Mouse (Mus musculus): Measurements from ENCODE around the gene Nup153. TPM values are rescaled to one million over a fixed set of nuclear protein-coding genes. Genes with fewer than 3 reads are reported as not detected.

The Nup153 gene
- total and polyA plus RNA-seq, 3 experiments, result 24.5 to 37.7 (median 35.5) TPM

- Histone ChIP-seq H3K4me3 (no peak overlapping the region), H3K4me1 (ENCODE audit: control insufficient read depth, insufficient read depth, low read length) (no peaks in the 10 kb centered on the region), H3K27ac (no peak overlapping the region), H3K36me3 (ENCODE audit: control insufficient read depth, insufficient read depth, low read length) (peaks cover 2% of the 10 kb centered on the region; the same call in 1 of the 2 replicates), H3K27me3 (ENCODE audit: control insufficient read depth, insufficient read depth, low read length) (no peaks in the 10 kb centered on the region), H3K9ac (ENCODE audit: low read depth, low read length) (no peak overlapping the region), H3K79me2 (replicated peaks; ENCODE audit: control insufficient read depth, insufficient read depth, low read length) (peaks cover 2% of the 10 kb centered on the region)
- WGBS, result 79% methylated on average over 5 of the region's 5 CpGs
- TF ChIP-seq EP300 (IDR thresholded peaks at IDR 0.05; ENCODE audit: insufficient read depth, low read depth, low read length) (no peak), POLR2A (IDR thresholded peaks at IDR 0.05; ENCODE audit: insufficient read depth, low read depth, low read length) (no peak), CTCF (IDR thresholded peaks at IDR 0.05) (no peak)
- intact Hi-C loops (cut with DNase I), result no loop called here
- no peak for DNase-seq
These were observed 8.8 kb downstream of the Nup153 start for GRCm38 (mm10) chr13:46718893-46719400.

GRCm38 (mm10) chr13:46715976-46716639 lies 11.6 kb downstream of the Nup153 start:
- Histone ChIP-seq H3K9ac (ENCODE audit: low read depth, low read length) (no peak overlapping the region), H3K27me3 (ENCODE audit: control insufficient read depth, insufficient read depth, low read length) (no peaks in the 10 kb centered on the region), H3K4me1 (ENCODE audit: control insufficient read depth, insufficient read depth, low read length) (no peaks in the 10 kb centered on the region), H3K4me3 (no peak overlapping the region), H3K36me3 (ENCODE audit: control insufficient read depth, insufficient read depth, low read length) (peaks cover 8% of the 10 kb centered on the region; the same call in 1 of the 2 replicates), H3K79me2 (replicated peaks; ENCODE audit: control insufficient read depth, insufficient read depth, low read length) (peaks cover 2% of the 10 kb centered on the region), H3K27ac (no peak overlapping the region)
- DNase-seq, result no peak
- intact Hi-C loops (cut with DNase I), result no loop called here
- TF ChIP-seq EP300 (IDR thresholded peaks at IDR 0.05; ENCODE audit: insufficient read depth, low read depth, low read length), result no peak
- TF ChIP-seq CTCF (IDR thresholded peaks at IDR 0.05), result no peak
- TF ChIP-seq POLR2A (IDR thresholded peaks at IDR 0.05; ENCODE audit: insufficient read depth, low read depth, low read length), result no peak
- 54% methylated on average over 3 of the region's 3 CpGs for WGBS

DNA sequence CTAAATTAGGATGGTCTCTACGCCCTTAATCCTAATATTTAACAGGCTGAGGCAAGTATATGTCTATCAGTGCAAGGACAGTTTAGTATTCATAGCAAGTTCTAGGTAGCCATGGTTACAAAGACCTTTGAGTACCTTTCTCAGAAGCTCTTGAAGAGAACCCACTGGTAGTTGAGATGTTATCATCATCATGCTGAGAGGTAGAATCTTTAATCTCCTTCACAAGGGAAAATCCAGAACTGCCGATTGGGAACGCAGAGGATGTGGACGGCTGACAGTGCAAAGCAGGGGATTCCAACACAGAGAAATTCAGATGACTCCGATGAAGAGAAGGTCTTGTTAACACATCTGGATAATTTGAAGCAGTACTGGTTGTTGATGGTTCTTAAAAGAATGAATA lies 14.3 kb downstream of the Nup153 start:
- Histone ChIP-seq H3K27ac (no peak overlapping the region), H3K79me2 (replicated peaks; ENCODE audit: control insufficient read depth, insufficient read depth, low read length) (no peaks in the 10 kb centered on the region; the same call in none of the 2 replicates), H3K36me3 (ENCODE audit: control insufficient read depth, insufficient read depth, low read length) (peaks cover 11% of the 10 kb centered on the region), H3K4me1 (ENCODE audit: control insufficient read depth, insufficient read depth, low read length) (no peaks in the 10 kb centered on the region), H3K9ac (ENCODE audit: low read depth, low read length) (no peak overlapping the region), H3K4me3 (no peak overlapping the region), H3K27me3 (ENCODE audit: control insufficient read depth, insufficient read depth, low read length) (no peaks in the 10 kb centered on the region)
- intact Hi-C loops (cut with DNase I), result no loop called here
- DNase-seq, result no peak
- 88% methylated on average over 5 of the region's 5 CpGs for WGBS
- TF ChIP-seq POLR2A (IDR thresholded peaks at IDR 0.05; ENCODE audit: insufficient read depth, low read depth, low read length) (no peak), CTCF (IDR thresholded peaks at IDR 0.05) (no peak), EP300 (IDR thresholded peaks at IDR 0.05; ENCODE audit: insufficient read depth, low read depth, low read length) (no peak)

- Histone ChIP-seq H3K36me3 (ENCODE audit: control insufficient read depth, insufficient read depth, low read length) (peaks cover 2% of the 10 kb centered on the region; the same call in 1 of the 2 replicates), H3K27ac (no peak overlapping the region), H3K27me3 (ENCODE audit: control insufficient read depth, insufficient read depth, low read length) (no peaks in the 10 kb centered on the region), H3K4me3 (no peak overlapping the region), H3K4me1 (ENCODE audit: control insufficient read depth, insufficient read depth, low read length) (no peaks in the 10 kb centered on the region), H3K9ac (ENCODE audit: low read depth, low read length) (no peak overlapping the region), H3K79me2 (replicated peaks; ENCODE audit: control insufficient read depth, insufficient read depth, low read length) (no peaks in the 10 kb centered on the region)
- no peak for TF ChIP-seq EP300 (IDR thresholded peaks at IDR 0.05; ENCODE audit: insufficient read depth, low read depth, low read length)
- TF ChIP-seq POLR2A (IDR thresholded peaks at IDR 0.05; ENCODE audit: insufficient read depth, low read depth, low read length), result no peak
- TF ChIP-seq CTCF (IDR thresholded peaks at IDR 0.05), result peak; percentile 45
- WGBS, result 86% methylated on average over 5 of the region's 5 CpGs
- DNase-seq, result no peak
- intact Hi-C loops (cut with DNase I), result no loop called here
These were observed 24.6 kb downstream of the Nup153 start for GRCm38 (mm10) chr13:46703138-46703537.

DNA sequence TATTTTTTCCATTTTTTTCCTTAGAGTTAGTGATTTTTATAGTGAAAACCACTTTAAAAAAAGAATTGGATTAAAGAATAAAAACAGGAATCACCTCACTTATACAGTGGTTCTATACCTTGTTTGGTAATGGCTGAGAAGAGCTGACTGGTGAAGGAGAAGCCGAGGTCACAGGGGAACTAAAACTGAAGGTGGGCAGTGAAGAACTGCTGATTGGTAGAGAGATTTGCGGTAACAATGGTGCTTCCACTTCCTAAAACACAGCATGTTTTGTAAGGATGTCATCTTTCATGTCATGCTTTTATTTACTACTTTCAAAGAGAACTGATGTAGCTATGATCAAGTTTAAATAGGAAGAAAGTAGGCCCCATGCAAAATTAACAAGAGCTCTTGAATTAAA lies 26.3 kb downstream of the Nup153 start:
- WGBS, result 84% methylated on average over 2 of the region's 2 CpGs
- Histone ChIP-seq H3K4me1 (ENCODE audit: control insufficient read depth, insufficient read depth, low read length) (no peaks in the 10 kb centered on the region), H3K4me3 (no peak overlapping the region), H3K79me2 (replicated peaks; ENCODE audit: control insufficient read depth, insufficient read depth, low read length) (no peaks in the 10 kb centered on the region), H3K27me3 (ENCODE audit: control insufficient read depth, insufficient read depth, low read length) (no peaks in the 10 kb centered on the region), H3K9ac (ENCODE audit: low read depth, low read length) (no peak overlapping the region), H3K36me3 (ENCODE audit: control insufficient read depth, insufficient read depth, low read length) (peaks cover 2% of the 10 kb centered on the region; the same call in 1 of the 2 replicates), H3K27ac (no peak overlapping the region)
- TF ChIP-seq CTCF (IDR thresholded peaks at IDR 0.05), result no peak
- no peak for TF ChIP-seq EP300 (IDR thresholded peaks at IDR 0.05; ENCODE audit: insufficient read depth, low read depth, low read length)
- TF ChIP-seq POLR2A (IDR thresholded peaks at IDR 0.05; ENCODE audit: insufficient read depth, low read depth, low read length), result no peak
- intact Hi-C loops (cut with DNase I), result no loop called here
- DNase-seq, result no peak

DNA sequence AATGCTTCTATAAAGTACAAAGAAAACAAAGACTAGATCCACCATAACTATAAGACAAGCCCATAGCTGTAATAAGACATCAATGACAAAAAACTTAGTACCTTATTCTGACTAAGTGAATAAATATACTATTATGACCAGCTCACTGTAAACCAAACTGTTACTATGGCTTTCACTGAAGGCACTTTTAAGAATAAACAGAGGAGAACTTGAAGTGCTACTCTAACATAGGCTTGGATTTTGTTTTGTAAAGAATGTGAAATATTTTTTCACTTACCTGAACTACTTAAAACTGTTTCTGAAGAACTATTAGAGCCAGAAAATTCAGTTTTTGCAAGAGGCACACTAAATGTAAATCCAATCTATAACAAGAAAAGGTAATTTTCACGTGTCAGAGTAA lies 28.4 kb downstream of the Nup153 start:
- no peak overlapping the region for H3K9ac ChIP-seq (ENCODE audit: low read depth, low read length)
- TF ChIP-seq CTCF (IDR thresholded peaks at IDR 0.05) (no peak), EP300 (IDR thresholded peaks at IDR 0.05; ENCODE audit: insufficient read depth, low read depth, low read length) (no peak), POLR2A (IDR thresholded peaks at IDR 0.05; ENCODE audit: insufficient read depth, low read depth, low read length) (no peak)
- H3K4me3 ChIP-seq, result no peak overlapping the region
- DNase-seq, result no peak
- H3K27me3 ChIP-seq (ENCODE audit: control insufficient read depth, insufficient read depth, low read length), result no peaks in the 10 kb centered on the region
- WGBS, result 92% methylated on average over 1 of the region's 1 CpGs
- intact Hi-C loops (cut with DNase I), result no loop called here
- H3K79me2 ChIP-seq (replicated peaks; ENCODE audit: control insufficient read depth, insufficient read depth, low read length), result no peaks in the 10 kb centered on the region
- no peak overlapping the region for H3K27ac ChIP-seq
- peaks cover 8% of the 10 kb centered on the region for H3K36me3 ChIP-seq (ENCODE audit: control insufficient read depth, insufficient read depth, low read length)
- H3K4me1 ChIP-seq (ENCODE audit: control insufficient read depth, insufficient read depth, low read length), result no peaks in the 10 kb centered on the region

All from heart, adult 2 months (tissue).